Mouse (Mus musculus) retina, adult 2 months (tissue): ENCODE data around the gene Fignl1.

Source experiments
- DNase-seq: peaks from one replicate; pipeline ENCODE4 v3.0.0-alpha.2; 2012; ENCODE audit warnings: low read depth, low spot score

Fignl1 gene

DNA sequence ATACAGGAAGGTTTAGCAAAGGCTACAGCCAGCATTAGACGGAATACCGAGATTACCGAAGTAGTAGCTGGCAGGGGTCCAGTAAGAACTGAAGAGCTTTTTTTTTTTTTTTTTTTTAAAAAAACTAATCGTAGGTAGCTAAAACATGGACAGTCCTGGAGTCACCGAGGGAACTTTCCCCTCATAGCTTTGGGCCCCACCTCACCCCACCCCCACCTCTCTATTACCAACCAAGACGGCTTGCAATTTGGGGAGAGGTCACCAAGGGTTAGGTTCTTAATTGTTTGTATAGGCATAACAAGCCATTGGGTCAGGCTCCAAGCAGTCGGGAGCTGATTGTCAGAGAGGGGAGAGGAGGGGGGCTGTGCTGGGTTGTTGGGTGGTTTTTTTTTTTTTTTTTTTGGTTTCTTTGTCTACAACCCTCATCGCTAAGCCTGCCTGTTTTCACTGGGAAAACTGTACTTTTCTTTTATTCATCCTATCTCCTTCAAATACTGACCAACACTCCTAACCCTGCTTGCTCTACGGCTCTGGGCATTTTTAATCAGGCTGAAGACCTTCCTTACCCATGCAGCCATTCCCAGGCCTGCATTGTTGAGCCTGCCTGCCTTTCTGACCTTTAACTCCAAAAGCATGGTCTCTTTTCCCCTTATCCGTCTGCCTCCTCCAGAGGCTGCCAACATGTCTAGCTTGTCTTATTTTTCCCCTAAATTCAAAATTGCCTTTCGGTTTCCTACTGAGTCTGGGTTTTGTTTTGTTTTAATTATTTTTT lies 828 bp upstream of the Fignl1 start:
- no peak for DNase-seq

DNA sequence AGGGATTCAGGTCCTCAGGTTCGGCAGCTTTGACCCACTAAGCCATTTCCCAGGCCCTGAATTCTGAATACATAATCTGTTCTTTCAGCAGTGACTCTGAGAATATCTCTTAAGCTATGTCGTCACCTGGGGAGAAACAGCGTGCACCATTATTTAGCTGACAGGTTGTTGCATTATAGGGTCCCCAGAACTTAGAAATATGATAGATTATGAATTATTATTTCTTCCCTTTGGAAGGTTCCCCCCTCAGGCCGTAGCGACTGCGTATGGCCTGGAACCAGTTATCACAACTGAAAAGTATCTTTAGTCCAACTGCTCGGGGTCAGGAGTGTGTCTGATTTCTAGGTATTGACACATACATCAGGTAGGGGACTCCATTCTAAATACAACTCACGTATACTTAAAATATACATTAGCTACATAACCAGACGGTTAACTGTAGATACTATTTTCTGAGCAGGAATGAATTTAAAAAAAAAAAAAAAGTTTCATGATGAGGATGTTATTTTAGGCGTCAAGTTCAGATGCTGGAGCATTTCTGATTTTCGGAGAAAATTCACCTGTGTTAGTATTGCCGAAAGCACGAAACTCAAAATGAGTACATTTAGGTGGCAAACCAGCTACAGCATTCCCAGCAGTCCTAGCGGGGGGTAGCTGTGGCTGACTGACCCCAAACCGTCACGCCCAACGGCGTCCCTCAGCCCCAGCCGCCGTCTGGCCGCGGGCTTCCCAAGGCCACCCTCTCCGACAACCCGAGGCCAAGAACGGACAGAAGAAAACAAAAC lies 535 bp downstream of the Fignl1 start:
- DNase-seq = no peak

DNA sequence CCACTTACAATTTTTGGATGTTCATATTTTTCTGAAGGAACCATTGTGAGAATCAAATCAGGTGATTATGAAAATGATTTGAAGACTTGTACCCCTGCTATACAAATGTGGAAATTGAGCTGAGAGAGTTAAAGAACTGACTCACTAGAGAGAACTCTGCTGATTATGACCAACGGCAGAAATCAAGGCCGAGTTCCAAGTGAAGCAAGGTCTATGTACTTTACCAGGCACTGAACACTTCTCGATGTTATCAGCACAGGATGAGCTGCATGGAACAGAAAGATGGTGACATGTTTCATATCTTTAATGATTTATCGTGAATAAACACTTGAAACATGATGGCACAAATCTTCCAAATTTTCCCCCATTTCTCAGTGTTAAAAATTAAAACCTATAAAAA lies 2.8 kb downstream of the Fignl1 start:
- DNase-seq = no peak

DNA sequence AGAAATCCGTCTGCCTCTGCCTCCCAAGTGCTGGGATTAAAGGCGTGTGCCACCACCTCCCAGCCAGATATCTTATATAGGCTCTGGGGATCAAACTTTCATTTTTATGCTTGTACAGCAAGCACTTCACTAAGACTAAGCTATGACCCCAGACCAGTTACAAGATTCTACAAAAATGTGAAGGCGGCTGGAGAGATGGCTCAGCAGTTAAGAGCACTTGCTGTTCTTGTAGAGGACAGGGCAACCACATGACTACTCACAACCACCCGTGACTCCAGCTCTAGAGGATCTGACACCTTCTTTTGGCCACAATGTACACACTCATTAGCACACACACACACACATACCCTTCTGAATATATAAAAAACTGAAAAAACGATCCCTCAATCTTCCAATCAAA lies 4.3 kb downstream of the Fignl1 start:
- DNase-seq = no peak

DNA sequence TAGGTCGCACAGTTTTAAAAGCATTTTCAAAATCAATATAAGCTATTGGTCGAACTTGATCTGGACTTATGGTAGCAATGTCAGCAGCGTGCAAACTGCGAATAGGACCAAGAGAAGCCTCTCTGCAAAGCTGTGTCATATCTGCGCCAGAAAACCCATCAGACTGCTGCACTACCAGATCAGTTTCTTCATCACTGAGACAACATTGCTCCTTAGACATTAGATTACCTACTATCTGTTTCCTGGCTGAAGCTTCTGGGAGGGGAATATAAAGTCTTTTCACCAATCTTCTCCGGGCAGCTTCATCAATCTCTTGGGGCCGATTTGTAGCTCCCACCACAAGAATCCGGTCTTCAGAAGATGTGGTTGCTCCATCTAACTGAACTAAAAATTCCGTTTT lies 7.7 kb downstream of the Fignl1 start:
- no peak for DNase-seq

DNA sequence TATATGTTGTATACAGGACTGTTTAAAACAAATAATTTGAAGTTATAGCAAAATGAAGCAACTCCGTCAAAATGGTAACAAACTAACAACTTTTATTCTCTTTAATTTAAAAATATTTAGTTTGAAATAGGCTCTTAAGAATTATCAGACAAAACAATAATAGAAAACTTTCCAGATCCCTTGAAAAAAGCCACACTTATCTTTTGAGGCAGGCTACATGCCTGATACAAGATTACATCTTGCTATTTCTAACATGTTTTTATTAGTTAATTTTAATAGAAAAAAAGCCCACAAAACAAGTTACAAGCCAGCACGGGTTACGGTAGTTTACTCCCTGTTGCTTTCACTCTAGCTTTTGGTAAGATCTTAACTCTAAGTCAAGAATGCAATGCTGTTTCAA lies 8.5 kb downstream of the Fignl1 start:
- DNase-seq = no peak

DNA sequence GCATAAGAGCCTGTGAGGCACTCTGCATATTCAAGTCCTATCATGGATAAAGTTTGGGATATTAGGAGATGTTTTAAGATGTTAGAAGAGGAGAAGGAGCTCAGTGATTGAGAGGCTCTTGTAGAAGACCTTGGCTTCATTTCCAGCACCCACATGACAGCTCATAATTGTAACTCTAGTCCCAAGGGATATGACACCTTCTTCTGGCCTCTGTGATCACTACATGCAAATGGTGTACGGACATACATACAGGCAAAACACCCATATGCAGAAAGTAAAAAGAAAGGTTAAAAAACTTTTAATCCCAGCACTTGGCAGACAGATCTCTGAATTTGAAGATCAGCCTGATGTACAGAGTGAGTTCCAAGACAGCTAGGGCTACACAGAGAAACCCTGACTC lies 10.1 kb downstream of the Fignl1 start:
- DNase-seq = no peak

DNA sequence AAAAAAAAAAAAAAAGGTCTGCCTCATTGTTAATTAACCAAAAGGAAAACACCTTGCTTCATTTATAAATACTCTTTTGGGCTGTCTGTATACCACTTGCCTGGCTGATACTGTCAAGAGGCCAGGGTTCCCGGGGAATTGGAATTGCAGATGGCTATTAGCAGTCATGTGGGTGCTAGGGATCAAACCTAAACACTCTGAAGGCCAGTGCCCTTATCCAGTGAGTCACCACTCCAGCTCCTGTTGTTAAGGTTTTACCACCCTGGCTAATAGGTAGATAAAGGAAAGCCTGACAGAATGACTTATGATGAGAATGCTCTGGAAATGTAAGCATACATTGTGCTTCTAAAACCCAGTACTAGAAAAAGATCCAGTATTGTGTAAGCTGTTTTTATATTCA lies 14.1 kb downstream of the Fignl1 start:
- no peak for DNase-seq

DNA sequence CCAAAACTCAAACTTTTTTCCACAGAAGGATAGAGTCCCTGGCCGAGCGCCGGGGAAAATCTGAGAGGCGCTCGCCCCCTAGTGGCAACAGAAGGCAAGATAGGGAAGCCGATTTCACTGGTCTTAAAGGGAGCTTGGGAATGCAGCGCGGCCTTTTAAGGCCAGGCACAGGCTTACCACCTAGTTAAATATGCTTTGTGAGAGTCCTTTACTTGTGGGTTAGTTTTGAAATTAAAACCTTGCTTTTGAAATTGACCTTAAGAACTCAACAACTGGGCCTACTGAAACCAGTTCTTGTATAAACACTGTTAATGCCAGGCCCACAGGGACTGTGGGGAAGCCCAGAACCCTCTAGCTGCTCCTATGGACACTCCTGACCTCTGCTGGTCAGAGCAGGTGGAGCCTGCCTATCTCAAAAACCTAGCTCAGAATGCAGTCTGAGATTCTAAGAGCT lies 20.2 kb downstream of the Fignl1 start:
- peak; percentile 54 for DNase-seq

DNA sequence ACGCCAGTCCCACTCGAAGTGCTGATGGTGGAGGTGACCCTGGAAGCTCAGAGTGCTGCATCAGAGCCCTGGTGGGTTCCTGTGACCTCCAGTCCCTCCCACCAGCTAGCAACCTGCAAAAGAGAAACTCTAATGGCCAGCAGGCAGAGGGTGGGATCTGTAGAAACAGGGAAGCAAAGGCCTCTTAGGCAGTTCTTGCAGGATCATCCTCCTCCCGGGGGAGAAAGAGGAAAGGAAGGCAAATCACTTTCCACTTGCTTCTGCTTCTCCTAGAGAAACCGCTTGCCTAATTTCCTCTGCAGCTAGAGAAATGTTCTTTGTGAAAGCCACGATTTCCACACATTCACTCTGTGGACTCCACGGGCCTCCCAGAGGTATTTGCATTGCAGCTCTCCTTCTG lies 23.3 kb downstream of the Fignl1 start:
- DNase-seq = no peak

DNA sequence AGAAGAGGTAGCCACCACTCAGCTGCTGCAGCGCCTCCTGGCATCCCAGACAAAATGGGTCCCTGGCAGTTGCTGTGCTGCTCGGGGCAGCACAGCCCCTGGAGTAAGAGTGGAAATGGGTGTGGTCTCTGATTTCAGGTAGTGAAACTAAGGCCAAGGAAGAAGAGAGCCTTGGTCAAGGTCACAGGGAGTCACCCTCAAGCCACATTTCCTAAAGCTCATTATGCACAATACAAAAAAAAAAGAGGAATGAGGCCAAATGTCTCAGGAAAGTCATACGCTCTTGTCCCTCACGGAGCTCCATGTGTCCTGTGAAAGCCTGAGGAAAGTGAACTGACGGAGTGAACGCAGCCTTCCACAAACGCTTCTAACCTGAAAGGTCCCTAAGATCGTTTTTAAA lies 27.0 kb downstream of the Fignl1 start:
- DNase-seq = no peak

DNA sequence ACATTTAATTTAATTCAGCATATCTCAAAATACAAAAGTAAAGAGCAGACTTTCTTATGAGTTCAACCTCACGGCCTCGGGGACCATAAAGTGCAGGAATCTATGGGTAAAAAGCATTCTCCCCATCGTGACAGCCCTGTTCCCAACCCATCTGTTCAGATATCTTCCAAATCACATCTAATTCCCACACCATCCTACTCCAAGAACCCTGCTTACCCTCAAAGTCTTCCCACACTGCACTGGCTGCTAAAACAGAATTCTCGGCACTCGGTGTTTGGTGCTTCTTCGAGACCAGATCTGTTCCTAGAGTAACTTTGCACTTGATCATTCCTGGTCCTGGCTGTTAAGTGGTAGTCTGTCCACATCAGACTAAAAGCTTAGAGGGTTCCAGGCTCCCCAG lies 30.4 kb downstream of the Fignl1 start:
- DNase-seq = no peak

DNA sequence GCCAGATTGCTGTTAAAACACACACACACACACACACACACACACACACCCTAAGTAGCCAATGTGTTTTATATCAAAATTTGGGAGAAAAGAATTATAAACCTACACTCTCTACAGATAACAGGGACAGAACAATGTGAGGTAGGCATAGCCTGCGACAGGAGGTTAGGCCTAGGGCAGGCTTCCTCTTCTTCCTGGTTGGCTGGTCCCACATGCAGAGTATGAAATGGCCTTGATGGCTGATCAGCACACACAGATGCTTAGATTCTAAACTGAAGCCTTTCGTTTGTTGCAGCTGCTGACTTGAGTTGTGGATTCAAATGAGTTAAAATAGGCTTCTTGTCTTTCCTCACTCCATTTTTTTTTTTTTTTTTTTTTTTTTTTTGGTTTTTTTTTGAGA lies 31.0 kb downstream of the Fignl1 start:
- no peak for DNase-seq

DNA sequence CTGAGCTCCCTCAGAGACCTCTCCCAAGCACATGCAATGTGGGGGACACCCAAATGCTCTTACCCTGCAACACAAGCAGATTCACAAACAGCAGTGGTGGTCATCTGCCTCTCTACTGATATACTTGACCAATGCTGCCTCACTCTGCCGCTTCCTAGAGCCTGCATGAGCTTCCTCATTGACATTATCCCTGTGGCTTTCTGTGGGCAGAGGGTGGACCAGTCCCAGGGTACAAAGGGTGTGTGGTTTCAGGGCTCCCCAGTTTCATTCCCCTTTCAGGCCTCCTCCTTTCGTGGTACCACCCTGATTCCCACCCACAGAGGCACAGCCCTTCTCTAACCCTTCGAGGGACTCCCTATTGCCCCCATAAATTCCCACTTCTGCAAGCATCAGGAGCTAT lies 31.5 kb downstream of the Fignl1 start:
- DNase-seq = no peak

DNA sequence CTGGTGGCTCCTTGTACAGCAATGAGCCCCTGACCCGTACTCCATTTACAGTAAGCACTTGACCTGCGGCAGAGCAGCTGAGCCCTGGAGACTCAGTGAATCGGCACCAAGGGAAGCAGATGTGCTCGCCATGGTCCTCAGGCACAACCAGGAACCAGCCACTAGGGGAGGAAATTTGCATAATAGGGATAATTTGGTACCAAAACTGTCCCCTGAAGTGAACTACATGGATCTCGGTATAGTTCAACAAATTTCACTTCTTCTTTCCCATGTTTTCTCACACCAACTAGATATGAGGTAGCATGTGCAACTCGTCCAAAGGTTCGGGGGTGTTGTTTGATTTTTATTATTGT lies 32.0 kb downstream of the Fignl1 start:
- no peak for DNase-seq

DNA sequence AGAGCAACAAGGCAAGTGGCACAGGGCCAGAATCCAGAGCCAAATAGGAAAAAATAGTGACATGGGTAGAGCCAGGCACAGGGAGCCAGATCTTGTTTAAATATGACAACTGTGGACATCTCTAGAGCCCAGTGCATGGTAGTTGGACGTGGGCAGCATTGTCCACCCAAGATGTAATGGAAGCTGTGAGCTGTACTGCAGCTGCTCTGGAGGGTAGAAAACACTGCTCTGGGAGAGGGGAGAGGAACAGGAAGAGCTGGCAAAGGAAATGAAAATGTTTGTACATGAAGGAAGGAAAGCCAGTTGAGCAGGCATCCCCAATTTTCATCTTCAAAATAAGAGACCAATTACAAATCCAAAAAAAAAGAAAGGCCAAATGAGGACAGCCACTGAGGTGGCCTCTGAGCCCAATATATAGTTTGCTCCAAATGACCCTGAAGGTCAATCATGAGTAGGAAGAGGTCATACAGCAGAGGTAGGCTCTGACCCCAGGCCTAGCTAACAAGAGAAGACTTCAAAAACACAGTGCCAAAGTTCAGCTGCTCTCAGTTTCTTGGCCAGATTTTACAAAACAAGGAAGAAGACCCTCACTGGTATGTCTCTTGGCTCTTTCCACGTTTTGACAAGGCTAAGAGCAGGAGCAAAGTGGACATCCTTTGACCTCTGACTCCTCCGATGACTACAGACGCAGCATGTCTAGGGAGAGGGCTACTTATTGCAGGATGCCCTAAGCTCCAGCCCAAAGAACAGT lies 32.5 kb downstream of the Fignl1 start:
- no peak for DNase-seq

DNA sequence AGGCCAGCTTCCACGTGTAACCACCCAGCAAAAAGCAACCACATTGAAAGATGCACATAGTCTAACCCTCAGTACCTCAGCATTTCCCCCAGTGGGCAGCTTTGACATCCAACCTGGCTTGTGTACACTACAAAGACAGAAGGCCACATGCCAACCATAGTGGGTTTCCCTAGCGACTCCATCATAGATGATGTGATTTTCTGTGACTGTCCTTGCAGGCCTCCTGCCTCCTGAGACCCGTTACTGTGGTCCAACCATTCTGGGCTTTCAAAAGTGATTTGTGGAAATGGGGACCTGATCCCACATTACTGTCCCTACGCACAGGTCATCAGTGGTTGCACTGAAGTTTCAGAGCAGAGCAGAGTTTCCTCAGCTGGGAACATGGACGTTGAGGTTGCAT lies 33.9 kb downstream of the Fignl1 start:
- no peak for DNase-seq

DNA sequence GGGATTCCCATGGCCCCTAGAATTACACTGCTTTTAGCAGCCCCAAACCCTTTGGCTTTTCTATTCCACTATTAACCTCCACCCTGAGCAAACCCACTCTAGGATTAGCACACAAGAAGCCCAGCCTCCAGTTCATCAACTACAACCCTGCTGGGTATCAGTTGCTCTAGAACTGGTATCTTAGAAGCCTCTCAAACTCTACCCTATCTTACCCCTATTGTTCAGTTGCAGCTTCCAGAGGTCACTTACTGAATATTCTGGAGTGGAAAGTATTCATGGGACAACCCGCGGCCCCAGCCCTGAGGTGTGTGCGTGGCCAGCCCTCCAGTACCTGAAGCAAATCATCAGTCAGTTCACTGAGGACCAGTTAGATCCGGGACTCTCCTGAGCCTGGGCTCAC lies 34.4 kb downstream of the Fignl1 start:
- no peak for DNase-seq

DNA sequence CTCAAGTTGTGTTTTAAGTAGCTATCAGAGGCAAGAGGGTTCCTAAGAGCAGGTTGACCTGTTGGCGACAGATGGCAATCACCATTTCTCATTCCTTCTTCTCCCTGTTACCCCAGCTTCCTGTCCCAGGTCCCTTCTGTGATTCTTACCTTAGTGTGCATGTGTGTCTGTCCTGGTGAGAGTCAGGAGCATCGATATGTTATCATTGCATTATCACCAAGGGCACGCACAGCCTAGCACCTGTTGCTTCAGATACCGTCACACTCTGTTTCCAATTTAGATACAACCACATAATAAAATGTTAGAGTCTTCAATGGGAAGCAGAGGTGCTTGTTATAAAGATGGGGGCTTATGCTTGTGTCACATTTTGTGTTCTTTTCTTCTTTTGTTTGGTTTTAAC lies 36.6 kb downstream of the Fignl1 start:
- no peak for DNase-seq

DNA sequence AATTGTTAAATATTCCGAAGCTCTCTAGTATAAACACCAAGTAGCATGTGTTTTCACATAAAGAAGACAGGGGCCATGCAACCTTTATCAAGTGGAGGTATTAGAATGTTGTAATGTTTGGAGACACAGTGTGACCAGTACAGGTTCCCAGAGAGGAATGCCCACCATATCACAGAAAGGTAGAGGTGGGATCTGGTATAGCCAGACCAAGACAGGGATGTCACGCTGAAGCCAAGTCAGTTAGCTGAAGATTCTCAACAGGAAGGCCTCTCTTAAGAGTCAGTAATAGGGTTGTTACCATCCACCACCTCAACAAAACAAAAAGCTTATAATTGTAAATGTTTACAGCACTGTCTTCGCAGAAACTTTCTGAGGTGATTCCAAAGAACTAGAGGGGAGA lies 38.1 kb downstream of the Fignl1 start:
- no peak for DNase-seq

DNA sequence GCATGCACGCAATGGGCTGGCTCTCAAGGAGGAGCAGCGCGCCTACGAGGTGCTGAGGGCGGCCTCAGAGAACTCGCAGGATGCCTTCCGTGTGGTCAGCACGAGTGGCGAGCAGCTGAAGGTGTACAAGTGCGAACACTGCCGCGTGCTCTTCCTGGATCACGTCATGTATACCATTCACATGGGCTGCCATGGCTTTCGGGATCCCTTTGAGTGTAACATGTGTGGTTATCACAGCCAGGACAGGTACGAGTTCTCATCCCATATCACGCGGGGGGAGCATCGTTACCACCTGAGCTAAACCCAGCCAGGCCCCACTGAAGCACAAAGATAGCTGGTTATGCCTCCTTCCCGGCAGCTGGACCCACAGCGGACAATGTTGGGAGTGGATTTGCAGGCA lies 39.5 kb downstream of the Fignl1 start:
- no peak for DNase-seq

DNA sequence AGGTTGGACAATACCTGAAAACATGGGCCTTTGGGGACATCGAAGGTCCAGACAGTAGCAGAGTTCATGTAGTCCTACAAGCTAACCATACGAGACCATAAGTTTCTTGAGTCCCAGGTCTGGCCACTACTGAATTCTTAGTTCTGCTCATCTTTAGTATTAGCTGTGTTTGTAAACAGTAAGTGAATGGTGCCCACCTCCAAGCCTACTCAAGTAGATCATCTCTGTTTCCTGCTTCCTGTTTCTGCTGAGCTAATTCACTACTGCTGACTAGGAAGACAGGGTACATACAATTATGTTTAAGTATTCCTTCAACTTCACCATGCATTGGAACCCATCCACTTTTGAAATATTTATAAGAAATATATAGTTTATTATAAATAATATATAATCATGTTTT lies 40.7 kb downstream of the Fignl1 start:
- no peak for DNase-seq

DNA sequence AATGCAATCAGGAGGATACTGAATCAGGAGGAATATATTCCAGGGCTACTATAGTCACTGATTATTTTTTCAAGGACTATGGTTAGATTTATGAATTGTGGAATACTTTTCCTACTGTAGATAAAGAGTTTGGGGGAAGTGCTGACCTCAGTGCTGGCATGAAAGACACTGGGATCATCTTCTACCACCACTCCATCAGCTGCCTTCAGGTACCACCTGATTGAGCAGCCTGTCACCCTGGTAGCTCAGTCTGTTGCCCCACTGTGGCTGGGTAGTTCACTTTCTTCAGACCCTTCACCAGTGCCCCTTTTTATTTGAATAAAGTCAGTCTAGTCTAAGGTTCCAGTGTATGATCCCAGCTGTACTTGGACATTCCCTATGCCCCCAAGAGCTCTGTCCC lies 42.0 kb downstream of the Fignl1 start:
- no peak for DNase-seq
